Mouse (Mus musculus) midbrain, postnatal 0 days (tissue): ENCODE results near the gene Asb16. TPM values are rescaled to one million over a fixed set of nuclear protein-coding genes. Genes with fewer than 3 reads are reported as not detected.

Source experiments
- ATAC-seq: fragments of 200-750 bp; cut with Nextera tagmentation; 2 replicates; pipeline ENCODE4 v1.8.0; 2017; ENCODE audit warnings: moderate number of reproducible peaks, mild to moderate bottlenecking, moderate TSS enrichment, moderate library complexity; ENCODE audit not compliant: low FRiP score
- DNase-seq: peaks from one replicate; pipeline ENCODE4 v3.0.0-alpha.2; 2015; ENCODE audit warnings: low spot score
- H3K27ac ChIP-seq: fragments of 300-500 bp; sonication (generic); 2 replicates; pipeline ENCODE4 v1.5.1; 2014; ENCODE audit warnings: low read depth, mild to moderate bottlenecking, low read length, mixed read lengths
- H3K27me3 ChIP-seq: fragments of 300-500 bp; sonication (generic); 2 replicates; pipeline ENCODE4 v1.6.1; 2014; ENCODE audit warnings: low read length, control low read depth, mixed read lengths; ENCODE audit not compliant: insufficient read depth
- H3K36me3 ChIP-seq: fragments of 300-500 bp; sonication (generic); 2 replicates; pipeline ENCODE4 v1.6.1; 2014; ENCODE audit warnings: low read length, control low read depth, mixed read lengths; ENCODE audit not compliant: insufficient read depth
- H3K4me1 ChIP-seq: fragments of 300-500 bp; sonication (generic); 2 replicates; pipeline ENCODE4 v1.6.1; 2014; ENCODE audit warnings: mild to moderate bottlenecking, control low read depth, antibody characterized with exemption, low read length, mixed read lengths; ENCODE audit not compliant: insufficient read depth
- H3K4me2 ChIP-seq: fragments of 300-500 bp; sonication (generic); 2 replicates; pipeline ENCODE4 v1.6.1; 2014; ENCODE audit warnings: low read depth, mild to moderate bottlenecking, low read length, mixed read lengths; ENCODE audit not compliant: poor library complexity, severe bottlenecking
- H3K4me3 ChIP-seq: fragments of 300-500 bp; sonication (generic); 2 replicates; pipeline ENCODE4 v1.5.1; 2014; ENCODE audit warnings: low read depth, mild to moderate bottlenecking, low read length, moderate library complexity
- H3K9ac ChIP-seq: fragments of 300-500 bp; sonication (generic); replicated peaks from 2 replicates; pipeline ENCODE4 v1.6.1; 2014; ENCODE audit warnings: mild to moderate bottlenecking, low read length, moderate library complexity, mixed read lengths; ENCODE audit not compliant: poor library complexity, severe bottlenecking
- H3K9me3 ChIP-seq: fragments of 300-500 bp; sonication (generic); 2 replicates; pipeline ENCODE4 v1.6.1; 2016; ENCODE audit warnings: low read length, control low read depth
- CTCF ChIP-seq: IDR thresholded peaks from 2 replicates; pipeline ENCODE4 v1.5.1; 2016; ENCODE audit warnings: antibody characterized with exemption, mild to moderate bottlenecking
- WGBS: fragments of 180-500 bp; shearing (Covaris S2); extraction: QIAGEN DNeasy Blood & Tissue Kit; methylation state at CpG from one replicate; pipeline ENCODE4 v1.1.7; 2014; 5-methylcytosine and 5-hydroxymethylcytosine counted together
- polyA plus RNA-seq: library from polyadenylated mRNA; unstranded; fragments of >200 nt; fragmentation: Nextera tagmentation; extraction: Ambion mirVana; gene quantifications from 2 replicates; pipeline ENCODE4 v1.2.1, GENCODE M21; 2015
- total RNA-seq: library from RNA; depleted of rRNA; stranded (reverse); fragments of >200 nt; gene quantifications from 2 replicates; pipeline ENCODE4 v1.2.3, GENCODE M21; 2014

The Asb16 gene
- total and polyA plus RNA-seq, 2 experiments from 2014 or later: 0.28 to 2.5 TPM

DNA sequence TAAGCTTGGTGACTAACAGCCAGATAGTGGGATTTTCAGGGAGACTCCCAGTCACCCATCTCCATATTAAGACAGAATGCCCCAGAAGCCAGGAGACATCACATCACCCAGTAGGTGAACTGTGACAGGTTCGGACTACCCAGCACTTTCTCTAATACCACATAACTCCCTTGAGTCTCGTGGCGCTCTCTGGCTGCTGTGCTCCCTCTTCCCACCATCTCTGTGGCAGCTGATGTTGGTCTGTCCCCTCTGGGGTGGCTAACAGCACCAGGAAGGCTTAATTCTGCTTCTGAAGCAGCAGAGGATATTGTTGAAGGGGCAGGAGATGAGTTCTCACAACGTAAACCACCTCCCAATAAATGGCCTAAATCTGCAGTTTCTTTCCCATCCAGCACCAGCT, 43.4 kb downstream of the Asb16 start:
- H3K9ac ChIP-seq: no peak overlapping the region
- DNase-seq (no peak), ATAC-seq (no peak)
- H3K9me3 ChIP-seq: no peaks in the 10 kb centered on the region
- H3K27ac ChIP-seq: no peak overlapping the region
- H3K36me3 ChIP-seq: peaks cover 43% of the 10 kb centered on the region
- no peak overlapping the region for H3K4me2 ChIP-seq
- no peak overlapping the region for H3K4me3 ChIP-seq
- 83% methylated on average over 4 of the region's 4 CpGs for WGBS
- no peaks in the 10 kb centered on the region for H3K27me3 ChIP-seq
- TF ChIP-seq CTCF: no peak
- 0 out of 2 replicates have a peak, but pooled peaks cover 2% of the 10 kb centered on the region for H3K4me1 ChIP-seq

DNA sequence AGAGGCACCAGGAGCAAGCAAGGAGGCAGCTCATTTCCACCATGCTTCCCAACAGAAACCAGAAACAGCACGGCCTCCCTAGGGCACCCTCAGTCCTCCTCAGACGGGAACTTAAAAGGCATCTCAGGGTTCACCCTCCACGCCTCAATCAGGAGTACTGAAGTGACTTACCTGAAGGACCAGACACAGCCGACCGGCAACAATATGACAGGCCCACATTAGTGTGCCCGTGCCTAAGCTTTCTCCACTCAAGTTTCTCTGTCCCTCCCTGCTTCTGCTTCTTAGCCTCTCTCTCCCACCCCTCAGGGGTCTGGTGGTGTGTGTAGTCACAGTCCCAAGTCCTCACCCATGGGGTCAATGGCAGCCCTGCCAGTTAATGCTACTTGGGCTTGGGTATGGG, 44.0 kb downstream of the Asb16 start:
- Histone ChIP-seq H3K9me3 (no peaks in the 10 kb centered on the region), H3K4me3 (no peak overlapping the region), H3K4me2 (no peak overlapping the region), H3K9ac (no peak overlapping the region), H3K27ac (no peak overlapping the region), H3K36me3 (peaks cover 38% of the 10 kb centered on the region), H3K27me3 (no peaks in the 10 kb centered on the region), H3K4me1 (0 out of 2 replicates have a peak, but pooled peaks cover 2% of the 10 kb centered on the region)
- 88% methylated on average over 6 of the region's 6 CpGs for WGBS
- no peak for DNase-seq
- no peak for ATAC-seq
- no peak for TF ChIP-seq CTCF

DNA sequence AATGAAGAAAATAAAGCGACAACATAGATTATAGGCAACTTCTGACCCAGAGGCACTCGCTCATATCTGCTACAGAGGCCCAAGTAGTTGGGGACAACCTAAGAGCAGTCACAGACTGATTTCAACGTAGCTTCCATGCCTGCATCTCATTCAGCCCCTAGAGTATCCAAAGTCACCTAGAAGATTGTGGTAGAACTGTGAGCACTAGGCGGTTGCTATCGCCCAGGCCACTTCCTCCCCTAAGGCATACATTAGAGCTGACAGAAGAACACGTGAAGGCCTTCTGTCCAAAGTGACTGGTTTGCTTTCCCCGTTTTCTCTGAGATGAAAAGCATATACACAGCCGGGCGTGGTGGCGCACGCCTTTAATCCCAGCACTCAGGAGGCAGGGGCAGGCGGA, 45.8 kb downstream of the Asb16 start:
- H3K36me3 ChIP-seq: peaks cover 31% of the 10 kb centered on the region
- no peak for DNase-seq
- H3K4me2 ChIP-seq: no peak overlapping the region

DNA sequence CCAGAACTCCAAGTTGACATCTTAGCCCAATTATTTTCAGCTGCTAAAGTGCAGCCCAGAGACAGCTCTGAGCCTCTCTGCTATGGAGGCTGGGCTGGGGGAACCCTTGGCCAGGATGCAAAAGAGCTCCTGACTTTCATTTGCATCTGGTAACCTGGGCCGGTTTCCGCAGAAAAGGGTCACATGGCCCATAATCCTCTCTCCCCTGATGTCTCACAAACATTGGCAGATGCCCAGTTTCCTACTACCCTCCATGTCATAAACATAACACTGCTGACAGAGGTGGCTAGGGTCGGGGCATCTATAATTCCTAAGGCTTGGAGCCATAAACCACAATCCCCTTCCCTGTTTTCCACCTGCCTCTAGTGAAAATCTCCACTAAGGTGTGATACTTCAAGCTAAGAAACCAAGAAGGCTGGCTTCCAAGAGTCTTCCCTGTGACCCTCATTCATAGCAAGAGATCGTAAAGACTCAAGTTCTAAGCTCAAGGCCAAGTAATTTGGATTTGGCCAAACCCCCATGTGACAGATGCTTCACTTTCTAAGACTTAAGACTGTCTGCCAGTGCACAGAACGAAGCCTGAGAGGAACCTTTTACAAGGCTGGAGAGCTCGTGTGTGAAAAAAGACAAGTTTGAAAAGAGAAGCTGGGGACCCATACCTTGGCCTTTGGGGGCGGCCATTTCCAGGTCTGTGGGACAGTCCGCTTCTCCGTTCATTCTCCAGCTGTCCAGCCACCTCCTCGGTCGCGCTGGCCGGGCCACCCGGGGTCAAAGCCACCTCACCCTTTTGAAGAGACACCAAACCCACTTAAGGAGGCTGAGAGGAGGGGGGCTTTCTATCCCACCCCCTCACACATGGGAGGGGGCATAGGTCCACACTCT, 47.4 kb downstream of the Asb16 start:
- Histone ChIP-seq H3K9me3 (no peaks in the 10 kb centered on the region), H3K36me3 (peaks cover 24% of the 10 kb centered on the region), H3K4me3 (peak overlapping the region; percentile 74), H3K4me1 (peaks cover 2% of the 10 kb centered on the region; the same call in 1 of the 2 replicates), H3K27ac (peak overlapping the region; percentile 98), H3K4me2 (peak overlapping the region; percentile 64), H3K27me3 (no peaks in the 10 kb centered on the region), H3K9ac (peak overlapping the region; percentile 99)
- 11% methylated on average over 14 of the region's 14 CpGs for WGBS
- no peak for TF ChIP-seq CTCF
- ATAC-seq: no peak
- no peak for DNase-seq

More for the DNA sequence above, 45.8 kb downstream of the Asb16 start:
- WGBS: 88% methylated on average over 12 of the region's 12 CpGs
- no peak for TF ChIP-seq CTCF
- no peak overlapping the region for H3K27ac ChIP-seq
- no peak for ATAC-seq
- no peaks in the 10 kb centered on the region for H3K9me3 ChIP-seq
- no peaks in the 10 kb centered on the region for H3K27me3 ChIP-seq
- H3K4me1 ChIP-seq: 0 out of 2 replicates have a peak, but pooled peaks cover 2% of the 10 kb centered on the region
- H3K4me3 ChIP-seq: no peak overlapping the region
- no peak overlapping the region for H3K9ac ChIP-seq

DNA sequence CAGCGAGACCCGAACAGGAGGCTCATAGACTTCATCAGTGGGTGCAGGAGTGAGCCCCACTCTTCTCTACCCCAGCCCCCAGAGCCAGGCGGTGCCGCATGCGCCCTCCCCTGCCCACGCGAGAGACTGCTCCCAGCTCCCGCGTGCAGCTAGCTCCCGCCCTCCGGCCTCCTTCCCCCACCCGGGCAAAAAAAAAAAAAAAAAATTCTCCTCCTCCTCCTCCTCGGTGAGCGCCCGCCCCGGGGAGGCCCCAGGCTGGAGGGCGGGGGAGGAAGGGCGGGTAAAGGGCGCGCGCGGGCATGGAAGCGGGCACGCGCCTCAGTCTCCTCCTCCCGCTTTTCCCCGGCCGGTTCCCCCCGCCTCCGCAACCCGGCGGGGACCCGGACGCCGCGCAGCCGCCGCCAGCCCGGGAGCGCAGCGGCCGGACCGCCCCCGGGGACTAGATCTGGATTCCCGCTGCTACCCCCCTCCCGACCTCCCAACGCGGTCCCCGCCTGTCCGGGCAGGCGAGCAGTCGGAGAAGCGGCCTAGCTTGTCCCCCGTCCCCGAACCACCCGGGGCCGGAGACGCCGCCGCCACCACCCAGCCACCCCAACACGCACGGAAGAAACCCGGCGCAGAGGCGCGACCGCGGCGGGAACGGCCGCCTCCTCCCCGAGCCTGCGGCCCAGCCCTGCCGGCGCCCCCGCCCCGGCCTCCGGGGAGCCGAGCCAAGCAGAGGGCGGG, 48.2 kb downstream of the Asb16 start:
- H3K36me3 ChIP-seq: peaks cover 24% of the 10 kb centered on the region
- H3K4me2 ChIP-seq: peak overlapping the region; percentile 64
- H3K27ac ChIP-seq: peak overlapping the region; percentile 98
- peaks cover 2% of the 10 kb centered on the region; the same call in 1 of the 2 replicates for H3K4me1 ChIP-seq
- peak; percentile 87 for DNase-seq
- peak overlapping the region; percentile 99 for H3K9ac ChIP-seq
- H3K9me3 ChIP-seq: no peaks in the 10 kb centered on the region
- TF ChIP-seq CTCF: peak; percentile 45
- ATAC-seq: peak; percentile 47
- no peaks in the 10 kb centered on the region for H3K27me3 ChIP-seq
- under 1% methylated on average over 39 of the region's 80 CpGs for WGBS
- peak overlapping the region; percentile 74 for H3K4me3 ChIP-seq
